Mouse (Mus musculus): Measurements from ENCODE around the gene Enah. TPM values are rescaled to one million over a fixed set of nuclear protein-coding genes. Genes with fewer than 3 reads are reported as not detected.
A peak's percentile ranks its signal among the peaks of the same experiment; 100 is the strongest.

The Enah gene
- polyA plus RNA-seq, 1 experiment from 2014 or later, result 18.6 TPM

DNA sequence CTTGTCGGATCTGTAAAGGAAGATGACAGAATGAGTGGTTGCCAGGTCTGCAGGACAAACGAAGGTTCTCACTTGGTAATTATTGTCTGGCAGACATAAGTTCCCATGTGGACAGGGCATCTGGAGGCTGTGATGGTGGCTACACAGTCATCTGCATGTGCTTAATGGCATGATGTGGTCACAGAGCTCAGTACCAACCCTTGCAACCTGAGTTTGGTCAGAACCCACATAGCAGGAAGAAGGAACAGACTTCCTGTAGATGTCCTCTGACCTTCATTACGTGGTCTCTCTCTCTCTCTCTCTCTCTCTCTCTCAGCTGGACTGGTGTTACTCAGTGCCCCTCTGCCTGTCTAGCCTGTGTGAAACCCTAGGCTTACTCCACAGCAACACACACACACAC is 147.2 kb downstream of the Enah start:
- Histone ChIP-seq H3K4me1 (replicated peaks) (no peaks in the 10 kb centered on the region), H3K27me3 (no peaks in the 10 kb centered on the region), H3K9ac (no peak overlapping the region), H3K9me3 (replicated peaks) (no peaks in the 10 kb centered on the region), H3K4me2 (no peak overlapping the region), H3K36me3 (no peaks in the 10 kb centered on the region), H3K4me3 (no peak overlapping the region), H3K27ac (no peak overlapping the region)
- ATAC-seq (replicated peaks; ENCODE audit: insufficient number of reproducible peaks, insufficient read depth, low FRiP score, low read depth), result no peak
- WGBS, result 49% methylated on average over 3 of the region's 3 CpGs

DNA sequence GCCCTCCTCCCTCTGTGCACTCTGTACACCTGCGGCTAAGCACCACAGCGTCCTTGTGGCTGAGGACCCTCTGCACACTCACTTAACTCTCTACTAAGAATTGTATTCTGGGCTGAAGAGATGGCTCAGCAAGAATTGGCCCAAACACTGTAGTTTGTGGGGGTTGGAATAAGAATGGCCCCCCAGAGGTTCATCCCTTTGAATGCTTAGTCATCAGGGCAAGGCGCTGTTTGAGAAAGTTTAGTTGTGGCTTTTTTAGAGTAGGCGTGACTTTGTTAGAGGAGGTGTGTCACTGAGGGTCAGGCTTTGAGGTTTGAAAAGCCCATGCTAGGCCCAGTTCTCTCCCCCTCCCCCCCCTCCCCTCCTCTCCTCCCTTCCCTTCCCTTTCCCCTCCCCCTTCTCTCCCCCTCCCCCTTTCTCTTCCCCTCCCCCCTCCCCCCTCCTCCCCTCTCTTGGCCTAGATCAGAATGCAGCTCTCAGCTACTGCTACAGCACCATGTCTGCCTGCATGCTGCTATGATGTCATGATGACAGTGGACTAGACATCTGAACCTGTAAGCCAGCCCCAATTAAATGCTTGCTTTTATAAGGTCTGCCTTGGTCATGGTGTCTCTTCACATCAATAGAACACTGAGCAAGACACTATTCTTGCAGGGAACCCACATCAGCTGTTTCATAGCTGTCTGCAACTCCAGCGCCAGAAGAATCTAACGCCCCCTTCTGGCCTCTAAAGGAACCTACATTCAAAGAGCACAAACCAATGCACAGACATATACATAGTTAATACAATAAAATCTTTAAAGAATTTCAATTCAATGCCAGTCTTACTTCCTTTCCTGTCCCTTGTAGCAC is 153.1 kb downstream of the Enah start:
- no peaks in the 10 kb centered on the region for H3K36me3 ChIP-seq
- 77% methylated on average over 6 of the region's 6 CpGs for WGBS
- no peak overlapping the region for H3K27ac ChIP-seq
- no peak overlapping the region for H3K4me3 ChIP-seq
- ATAC-seq (replicated peaks; ENCODE audit: insufficient number of reproducible peaks, insufficient read depth, low FRiP score, low read depth), result no peak
- no peak overlapping the region for H3K4me2 ChIP-seq
- 0 out of 2 replicates have a peak, but pooled peaks cover 9% of the 10 kb centered on the region for H3K4me1 ChIP-seq (replicated peaks)
- H3K9ac ChIP-seq, result no peak overlapping the region
- no peaks in the 10 kb centered on the region for H3K27me3 ChIP-seq
- H3K9me3 ChIP-seq (replicated peaks), result no peaks in the 10 kb centered on the region

DNA sequence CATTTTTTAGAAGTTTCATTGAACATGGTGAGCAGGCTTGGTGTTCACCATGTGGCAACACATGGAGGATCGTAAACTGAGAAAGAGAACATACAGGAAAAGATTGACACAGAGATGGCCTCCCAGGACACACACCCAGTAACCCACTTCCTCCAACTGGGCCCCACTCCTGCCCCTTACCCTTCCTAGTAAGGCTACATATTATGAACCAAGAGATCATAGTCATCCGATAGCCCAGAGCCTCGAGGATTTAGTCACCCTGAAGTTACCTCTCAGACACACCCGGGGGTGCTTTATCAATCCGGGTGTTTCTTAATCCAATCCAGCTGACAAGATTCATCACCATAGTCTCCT is 153.9 kb downstream of the Enah start:
- Histone ChIP-seq H3K4me3 (no peak overlapping the region), H3K27me3 (no peaks in the 10 kb centered on the region), H3K27ac (no peak overlapping the region), H3K4me2 (no peak overlapping the region), H3K9me3 (replicated peaks) (no peaks in the 10 kb centered on the region), H3K36me3 (no peaks in the 10 kb centered on the region), H3K9ac (no peak overlapping the region), H3K4me1 (replicated peaks) (0 out of 2 replicates have a peak, but pooled peaks cover 9% of the 10 kb centered on the region)
- 67% methylated on average over 5 of the region's 5 CpGs for WGBS
- no peak for ATAC-seq (replicated peaks; ENCODE audit: insufficient number of reproducible peaks, insufficient read depth, low FRiP score, low read depth)

DNA sequence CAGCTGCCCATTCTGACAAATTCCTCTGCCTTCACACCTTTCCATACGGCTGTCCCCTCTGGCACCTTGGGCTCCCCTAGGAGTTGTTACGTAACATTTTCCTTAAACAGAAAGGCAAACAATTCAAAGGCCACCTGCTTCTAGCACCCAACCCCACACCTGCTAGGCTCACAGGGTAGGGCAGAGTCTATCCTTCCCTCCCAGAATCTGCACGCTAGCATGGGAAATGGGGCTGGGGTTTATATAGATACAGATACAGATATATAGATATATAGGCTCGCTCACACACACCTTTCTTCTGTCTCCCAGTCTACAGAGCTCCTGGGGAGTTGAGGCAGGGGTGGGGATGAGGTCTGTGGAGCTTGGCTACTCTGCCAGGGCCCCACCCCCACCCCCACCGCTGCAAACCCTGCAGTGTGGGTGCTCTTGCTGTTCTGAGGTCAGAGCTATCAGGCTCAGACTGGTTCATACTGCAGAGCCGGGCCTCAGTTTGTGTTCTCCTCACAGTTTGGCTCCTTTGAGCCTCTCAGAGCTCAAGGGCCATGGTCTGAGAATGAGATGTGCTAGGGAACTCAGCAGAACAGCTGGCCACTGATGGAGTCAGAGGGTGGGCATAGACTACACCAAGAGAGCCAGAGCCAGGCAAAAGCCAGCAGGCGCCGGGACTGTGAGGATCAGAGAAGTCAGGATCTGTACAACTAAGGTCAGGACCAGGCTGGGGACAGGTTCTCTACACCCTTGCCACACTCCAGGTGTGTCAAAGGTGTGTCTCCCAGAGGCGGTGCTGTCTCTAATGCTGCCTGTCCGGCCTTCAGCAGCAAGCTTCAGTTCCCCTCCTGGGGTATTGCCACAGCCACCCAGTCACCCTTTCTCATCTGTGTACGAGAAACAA is 154.6 kb downstream of the Enah start:
- ATAC-seq (replicated peaks; ENCODE audit: insufficient number of reproducible peaks, insufficient read depth, low FRiP score, low read depth), result no peak
- H3K27me3 ChIP-seq, result no peaks in the 10 kb centered on the region
- 60% methylated on average over 11 of the region's 11 CpGs for WGBS
- H3K9ac ChIP-seq, result no peak overlapping the region
- 0 out of 2 replicates have a peak, but pooled peaks cover 9% of the 10 kb centered on the region for H3K4me1 ChIP-seq (replicated peaks)
- no peak overlapping the region for H3K4me2 ChIP-seq
- no peak overlapping the region for H3K4me3 ChIP-seq
- no peaks in the 10 kb centered on the region for H3K36me3 ChIP-seq
- H3K27ac ChIP-seq, result no peak overlapping the region
- H3K9me3 ChIP-seq (replicated peaks), result no peaks in the 10 kb centered on the region

DNA sequence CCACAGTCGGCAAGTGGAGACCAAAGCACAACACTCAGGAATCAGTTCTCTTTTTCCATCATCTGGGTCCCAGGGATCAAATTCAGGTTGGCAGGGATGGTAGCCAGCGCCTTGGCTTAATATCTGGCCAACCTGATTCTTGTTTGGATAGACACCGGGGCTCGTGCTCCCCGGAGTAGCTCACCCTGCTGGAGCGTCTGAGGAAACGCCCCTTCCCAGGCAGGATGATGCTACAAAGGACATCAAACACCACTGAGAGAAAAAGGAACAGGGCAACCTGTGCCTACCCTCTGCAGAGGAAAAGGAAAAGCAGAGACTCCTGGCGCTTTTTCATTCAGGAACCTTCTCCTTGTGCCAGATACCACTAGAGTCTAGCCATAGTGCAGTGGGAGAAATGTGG is 156.4 kb downstream of the Enah start:
- no peak overlapping the region for H3K9ac ChIP-seq
- no peak overlapping the region for H3K4me3 ChIP-seq
- ATAC-seq (replicated peaks; ENCODE audit: insufficient number of reproducible peaks, insufficient read depth, low FRiP score, low read depth), result no peak
- no peaks in the 10 kb centered on the region for H3K27me3 ChIP-seq
- H3K4me2 ChIP-seq, result no peak overlapping the region
- 37% methylated on average over 8 of the region's 8 CpGs for WGBS
- 0 out of 2 replicates have a peak, but pooled peaks cover 9% of the 10 kb centered on the region for H3K4me1 ChIP-seq (replicated peaks)
- H3K27ac ChIP-seq, result no peak overlapping the region
- no peaks in the 10 kb centered on the region; the same call in 1 of the 2 replicates for H3K36me3 ChIP-seq
- H3K9me3 ChIP-seq (replicated peaks), result no peaks in the 10 kb centered on the region

- Histone ChIP-seq H3K4me3 (no peak overlapping the region), H3K4me2 (no peak overlapping the region), H3K36me3 (no peaks in the 10 kb centered on the region; the same call in 1 of the 2 replicates), H3K27ac (no peak overlapping the region), H3K4me1 (replicated peaks) (0 out of 2 replicates have a peak, but pooled peaks cover 9% of the 10 kb centered on the region), H3K9ac (no peak overlapping the region), H3K9me3 (replicated peaks) (no peaks in the 10 kb centered on the region), H3K27me3 (no peaks in the 10 kb centered on the region)
- WGBS, result 66% methylated on average over 16 of the region's 16 CpGs
- ATAC-seq (replicated peaks; ENCODE audit: insufficient number of reproducible peaks, insufficient read depth, low FRiP score, low read depth), result no peak
Observed at GRCm38 (mm10) chr1:181862676-181863374, 157.0 kb downstream of the Enah start.

- Histone ChIP-seq H3K36me3 (no peaks in the 10 kb centered on the region; the same call in 1 of the 2 replicates), H3K27me3 (no peaks in the 10 kb centered on the region), H3K4me3 (no peak overlapping the region), H3K4me1 (replicated peaks) (0 out of 2 replicates have a peak, but pooled peaks cover 9% of the 10 kb centered on the region), H3K9me3 (replicated peaks) (no peaks in the 10 kb centered on the region), H3K9ac (no peak overlapping the region), H3K27ac (peak overlapping the region; percentile 63; the same call in 1 of the 2 replicates), H3K4me2 (no peak overlapping the region)
- 77% methylated on average over 2 of the region's 2 CpGs for WGBS
- no peak for ATAC-seq (replicated peaks; ENCODE audit: insufficient number of reproducible peaks, insufficient read depth, low FRiP score, low read depth)
Observed at GRCm38 (mm10) chr1:181861181-181861902, 158.4 kb downstream of the Enah start.

- ATAC-seq (replicated peaks; ENCODE audit: insufficient number of reproducible peaks, insufficient read depth, low FRiP score, low read depth), result peak; percentile 69
- no peaks in the 10 kb centered on the region for H3K27me3 ChIP-seq
- 24% methylated on average over 5 of the region's 5 CpGs for WGBS
Observed at GRCm38 (mm10) chr1:181860659-181861058, 159.1 kb downstream of the Enah start.

GRCm38 (mm10) chr1:181856329-181856728 is 163.5 kb downstream of the Enah start:
- H3K36me3 ChIP-seq, result no peaks in the 10 kb centered on the region; the same call in 1 of the 2 replicates

More at GRCm38 (mm10) chr1:181860659-181861058, 159.1 kb downstream of the Enah start:
- Histone ChIP-seq H3K36me3 (no peaks in the 10 kb centered on the region; the same call in 1 of the 2 replicates), H3K4me2 (no peak overlapping the region), H3K9ac (no peak overlapping the region), H3K27ac (peak overlapping the region; percentile 63), H3K4me1 (replicated peaks) (0 out of 2 replicates have a peak, but pooled peaks cover 9% of the 10 kb centered on the region), H3K9me3 (replicated peaks) (no peaks in the 10 kb centered on the region), H3K4me3 (no peak overlapping the region)

DNA sequence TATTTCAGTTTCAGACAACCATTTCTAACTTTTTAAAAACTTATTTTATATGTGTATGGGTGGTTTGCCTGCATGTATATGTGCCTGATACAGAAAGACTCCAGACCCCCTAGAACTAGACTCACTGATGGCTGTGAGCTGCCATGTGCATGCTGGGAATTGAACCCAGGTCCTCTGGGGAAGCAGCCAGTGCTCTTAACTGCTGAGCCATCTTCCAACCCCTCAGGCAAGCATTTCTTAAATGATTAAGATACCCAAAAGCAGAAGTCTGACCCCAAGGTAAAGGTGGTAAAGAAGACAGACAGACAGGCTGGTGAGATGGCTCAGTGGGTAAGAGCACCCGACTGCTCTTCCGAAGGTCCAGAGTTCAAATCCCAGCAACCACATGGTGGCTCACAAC is 165.0 kb downstream of the Enah start:
- Histone ChIP-seq H3K4me2 (no peak overlapping the region), H3K4me1 (replicated peaks) (peaks cover 20% of the 10 kb centered on the region)

More at GRCm38 (mm10) chr1:181856329-181856728, 163.5 kb downstream of the Enah start:
- Histone ChIP-seq H3K4me2 (no peak overlapping the region), H3K27me3 (no peaks in the 10 kb centered on the region), H3K4me1 (replicated peaks) (peaks cover 20% of the 10 kb centered on the region), H3K9me3 (replicated peaks) (no peaks in the 10 kb centered on the region), H3K27ac (no peak overlapping the region), H3K9ac (no peak overlapping the region), H3K4me3 (no peak overlapping the region)
- ATAC-seq (replicated peaks; ENCODE audit: insufficient number of reproducible peaks, insufficient read depth, low FRiP score, low read depth), result no peak
- 86% methylated on average over 2 of the region's 2 CpGs for WGBS

More for the DNA sequence above, 165.0 kb downstream of the Enah start:
- WGBS, result 96% methylated on average over 2 of the region's 2 CpGs
- H3K4me3 ChIP-seq, result no peak overlapping the region
- H3K27me3 ChIP-seq, result no peaks in the 10 kb centered on the region
- H3K9me3 ChIP-seq (replicated peaks), result no peaks in the 10 kb centered on the region
- no peaks in the 10 kb centered on the region; the same call in 1 of the 2 replicates for H3K36me3 ChIP-seq
- no peak overlapping the region for H3K27ac ChIP-seq
- no peak overlapping the region for H3K9ac ChIP-seq
- ATAC-seq (replicated peaks; ENCODE audit: insufficient number of reproducible peaks, insufficient read depth, low FRiP score, low read depth), result no peak
